Mouse (Mus musculus): ENCODE results near the gene Timp2. TPM values are rescaled to one million over a fixed set of nuclear protein-coding genes. Genes with fewer than 3 reads are reported as not detected.

Gene Timp2
- polyA plus RNA-seq, 1 experiment from 2014 or later, result 87.7 TPM

DNA sequence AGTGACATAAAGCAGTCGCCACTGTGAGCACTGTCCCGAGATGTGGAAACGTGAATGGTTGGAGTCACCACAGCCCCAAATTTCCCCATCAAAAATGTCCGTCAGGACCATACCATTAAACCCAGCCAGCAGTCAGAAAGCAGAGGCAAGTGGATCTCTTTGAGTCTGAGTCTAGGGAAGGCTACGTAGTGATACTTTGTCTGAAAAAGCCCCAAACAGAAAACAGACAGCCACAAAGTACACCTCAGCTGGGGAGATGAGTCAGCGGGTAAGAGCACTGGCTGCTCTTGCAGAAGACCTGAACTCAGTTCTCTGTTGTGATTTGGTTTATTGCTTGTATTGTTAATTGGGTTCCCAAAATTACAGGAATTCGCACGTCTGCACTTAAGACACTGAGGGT lies 11.0 kb upstream of the Timp2 start:
- Histone ChIP-seq H3K4me2 (no peak overlapping the region), H3K9me3 (replicated peaks) (no peaks in the 10 kb centered on the region), H3K27me3 (no peaks in the 10 kb centered on the region), H3K36me3 (no peaks in the 10 kb centered on the region), H3K4me3 (replicated peaks) (no peak overlapping the region), H3K9ac (no peak overlapping the region), H3K27ac (no peak overlapping the region), H3K4me1 (peaks cover 43% of the 10 kb centered on the region)
- ATAC-seq (replicated peaks; ENCODE audit: low FRiP score), result no peak
- 66% methylated on average over 8 of the region's 8 CpGs for WGBS

DNA sequence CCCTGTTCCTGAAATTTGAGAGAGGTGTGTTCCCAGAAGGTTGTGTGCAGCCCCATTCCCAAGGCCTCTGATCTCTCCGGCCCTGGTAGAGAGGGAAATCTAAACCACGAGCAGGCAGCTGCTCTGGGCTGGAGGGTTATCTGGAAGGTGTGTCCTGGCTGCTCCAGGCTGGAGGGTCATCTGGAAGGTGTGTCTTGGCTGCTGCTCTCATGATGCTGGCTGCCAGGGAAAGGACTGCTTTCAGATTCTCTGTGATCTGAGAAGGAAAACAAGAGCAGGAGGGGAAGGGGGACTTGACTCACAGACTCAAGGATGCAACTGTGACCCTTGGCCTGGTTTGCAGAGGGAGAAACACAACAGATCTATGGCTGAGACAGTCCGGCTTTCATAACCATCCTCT lies 10.6 kb upstream of the Timp2 start:
- no peaks in the 10 kb centered on the region for H3K36me3 ChIP-seq
- H3K27ac ChIP-seq, result peak overlapping the region; percentile 93; the same call in 1 of the 2 replicates
- ATAC-seq (replicated peaks; ENCODE audit: low FRiP score), result no peak
- no peak overlapping the region for H3K4me2 ChIP-seq
- 52% methylated on average over 3 of the region's 3 CpGs for WGBS
- no peaks in the 10 kb centered on the region for H3K27me3 ChIP-seq
- peaks cover 46% of the 10 kb centered on the region for H3K4me1 ChIP-seq
- H3K9ac ChIP-seq, result no peak overlapping the region
- H3K9me3 ChIP-seq (replicated peaks), result no peaks in the 10 kb centered on the region
- H3K4me3 ChIP-seq (replicated peaks), result no peak overlapping the region

DNA sequence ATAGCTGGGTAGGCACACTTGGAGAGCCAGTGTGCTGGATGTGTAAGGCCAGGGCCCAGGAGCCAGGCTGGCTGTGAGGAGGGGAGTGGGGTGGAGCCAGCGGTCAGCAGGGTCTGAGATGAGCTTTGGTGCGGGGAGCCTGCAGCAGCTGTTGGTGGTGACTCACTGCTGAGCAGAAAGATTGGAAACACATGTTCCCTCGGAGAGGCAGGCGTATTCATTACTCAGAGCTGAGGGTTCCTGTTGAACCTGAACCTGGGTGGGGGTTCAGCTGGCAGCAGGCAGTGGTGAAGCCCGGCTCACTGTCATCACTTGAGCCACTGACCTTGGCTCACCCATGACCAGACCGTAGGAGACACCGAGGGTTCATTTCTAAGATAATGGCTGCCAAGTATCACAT lies 9.6 kb upstream of the Timp2 start:
- H3K4me3 ChIP-seq (replicated peaks), result no peak overlapping the region
- peaks cover 56% of the 10 kb centered on the region for H3K4me1 ChIP-seq
- WGBS, result 27% methylated on average over 7 of the region's 7 CpGs
- H3K36me3 ChIP-seq, result no peaks in the 10 kb centered on the region
- H3K9me3 ChIP-seq (replicated peaks), result no peaks in the 10 kb centered on the region
- no peaks in the 10 kb centered on the region for H3K27me3 ChIP-seq
- peak; percentile 13; the same call in 1 of the 2 replicates for ATAC-seq (replicated peaks; ENCODE audit: low FRiP score)
- no peak overlapping the region for H3K9ac ChIP-seq
- H3K27ac ChIP-seq, result peak overlapping the region; percentile 93
- H3K4me2 ChIP-seq, result no peak overlapping the region

DNA sequence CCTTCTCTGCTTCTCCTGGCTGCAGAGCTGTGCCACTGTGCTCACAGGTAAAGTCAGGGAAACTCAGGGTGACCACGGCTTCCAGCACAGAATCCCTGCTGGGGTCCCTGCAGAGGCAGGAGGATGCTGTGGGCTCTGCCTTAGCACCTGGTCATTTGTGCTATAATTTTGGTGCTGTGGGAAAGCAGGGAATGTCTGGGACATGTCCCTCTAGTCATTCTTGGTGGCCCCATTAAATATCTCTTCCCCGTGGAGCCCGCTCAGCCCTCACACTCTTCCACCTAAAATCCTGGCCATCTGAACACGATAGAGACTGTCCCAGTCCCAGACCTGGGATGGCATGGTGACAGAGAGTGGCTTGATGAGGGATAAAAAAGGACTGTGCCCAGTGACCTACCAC lies 8.5 kb upstream of the Timp2 start:
- peaks cover 56% of the 10 kb centered on the region for H3K4me1 ChIP-seq
- H3K4me2 ChIP-seq, result no peak overlapping the region
- H3K9ac ChIP-seq, result 0 out of 2 replicates have a peak overlapping the region, but pooled peaks have one; percentile 27
- ATAC-seq (replicated peaks; ENCODE audit: low FRiP score), result no peak
- H3K9me3 ChIP-seq (replicated peaks), result no peaks in the 10 kb centered on the region
- no peak overlapping the region for H3K4me3 ChIP-seq (replicated peaks)
- peak overlapping the region; percentile 93 for H3K27ac ChIP-seq
- WGBS, result 73% methylated on average over 4 of the region's 4 CpGs
- no peaks in the 10 kb centered on the region for H3K36me3 ChIP-seq
- no peaks in the 10 kb centered on the region for H3K27me3 ChIP-seq

DNA sequence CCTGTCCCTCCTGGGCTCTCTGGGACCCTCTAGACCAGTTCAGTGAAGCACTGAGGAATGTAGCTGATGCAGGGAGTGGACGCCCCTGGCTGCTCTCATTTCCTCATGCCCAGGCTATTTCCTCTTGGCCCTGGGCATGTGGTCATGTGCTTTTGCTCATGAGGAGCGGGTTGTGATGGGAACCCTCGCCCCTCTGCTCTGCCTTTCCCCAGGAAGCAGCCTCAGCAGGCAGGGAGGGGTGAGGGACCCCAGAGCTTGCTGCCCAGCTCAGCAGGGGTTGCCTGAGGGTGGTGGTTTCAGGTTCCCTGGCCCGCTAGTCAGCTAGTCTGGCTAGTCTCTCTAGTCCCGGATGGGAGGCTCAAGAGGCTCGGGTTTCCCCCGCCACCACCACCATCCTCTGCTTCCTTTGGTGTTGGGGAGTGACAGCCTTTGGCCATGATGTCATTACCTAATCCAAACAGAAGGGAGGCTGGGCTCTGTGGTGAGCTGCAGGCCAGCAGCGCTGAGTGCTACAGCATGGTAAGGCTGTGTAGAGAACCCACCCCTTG lies 7.5 kb upstream of the Timp2 start:
- under 1% methylated on average over 8 of the region's 8 CpGs for WGBS
- Histone ChIP-seq H3K36me3 (no peaks in the 10 kb centered on the region), H3K27me3 (no peaks in the 10 kb centered on the region), H3K4me2 (peak overlapping the region; percentile 49), H3K9ac (peak overlapping the region; percentile 27; the same call in 1 of the 2 replicates), H3K4me3 (replicated peaks) (0 out of 2 replicates have a peak overlapping the region, but pooled peaks have one; percentile 3), H3K27ac (peak overlapping the region; percentile 93), H3K4me1 (peaks cover 56% of the 10 kb centered on the region), H3K9me3 (replicated peaks) (no peaks in the 10 kb centered on the region)
- peak; percentile 88 for ATAC-seq (replicated peaks; ENCODE audit: low FRiP score)

DNA sequence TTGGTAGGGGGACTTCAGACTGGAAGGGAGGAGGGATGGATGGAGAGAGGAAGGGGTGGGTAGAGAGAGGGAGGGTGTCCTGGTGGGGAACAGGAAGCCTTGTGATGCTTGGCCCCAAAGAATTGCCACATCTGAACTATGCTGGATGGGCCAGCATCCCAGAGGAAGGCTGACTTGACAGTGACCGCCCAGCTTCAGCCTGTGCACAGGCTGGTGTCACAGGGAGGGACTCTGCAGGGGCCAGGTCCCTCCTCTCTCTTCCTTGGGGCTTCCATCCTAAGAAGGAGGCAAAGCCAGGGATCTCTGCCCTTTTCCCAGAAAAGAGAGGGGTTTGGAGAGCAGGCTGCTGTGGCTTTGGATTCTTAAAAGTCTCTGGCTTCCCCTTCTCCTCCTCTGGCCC lies 7.0 kb upstream of the Timp2 start:
- Histone ChIP-seq H3K4me1 (peaks cover 56% of the 10 kb centered on the region), H3K9me3 (replicated peaks) (no peaks in the 10 kb centered on the region), H3K4me3 (replicated peaks) (no peak overlapping the region), H3K4me2 (peak overlapping the region; percentile 49), H3K36me3 (no peaks in the 10 kb centered on the region), H3K9ac (no peak overlapping the region), H3K27ac (peak overlapping the region; percentile 93), H3K27me3 (no peaks in the 10 kb centered on the region)
- 0 out of 2 replicates have a peak, but pooled peaks have one; percentile 26 for ATAC-seq (replicated peaks; ENCODE audit: low FRiP score)
- whole genome bisulfite sequencing, result 31% methylated on average over 1 of the region's 1 CpGs

DNA sequence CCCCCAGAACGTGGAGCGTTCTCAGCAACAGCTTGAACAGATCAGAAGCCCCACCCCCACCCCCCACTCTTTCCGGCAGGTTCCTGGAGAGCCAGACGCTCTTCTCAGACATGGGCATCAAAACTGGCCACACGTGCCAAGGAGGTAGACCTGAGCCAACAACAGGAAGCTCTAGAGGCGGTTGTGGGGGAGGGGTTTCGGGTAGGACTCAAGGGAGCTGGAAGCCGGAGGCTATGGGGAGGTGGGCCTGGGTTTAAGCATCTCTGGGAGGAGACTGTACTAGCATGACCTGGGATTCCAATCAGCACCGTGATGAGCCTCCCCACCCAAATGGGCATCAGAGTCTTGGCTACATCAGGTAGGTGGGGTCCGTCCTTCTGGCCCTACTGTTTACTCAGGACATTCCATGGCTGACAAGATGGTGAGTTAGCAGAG lies 5.4 kb upstream of the Timp2 start:
- H3K9me3 ChIP-seq (replicated peaks), result no peaks in the 10 kb centered on the region
- H3K4me3 ChIP-seq (replicated peaks), result no peak overlapping the region
- H3K36me3 ChIP-seq, result no peaks in the 10 kb centered on the region
- H3K9ac ChIP-seq, result no peak overlapping the region
- no peak overlapping the region for H3K4me2 ChIP-seq
- no peak overlapping the region; the same call in 1 of the 2 replicates for H3K27ac ChIP-seq
- no peaks in the 10 kb centered on the region for H3K27me3 ChIP-seq
- no peak for ATAC-seq (replicated peaks; ENCODE audit: low FRiP score)
- WGBS, result 49% methylated on average over 10 of the region's 10 CpGs
- H3K4me1 ChIP-seq, result peaks cover 58% of the 10 kb centered on the region

DNA sequence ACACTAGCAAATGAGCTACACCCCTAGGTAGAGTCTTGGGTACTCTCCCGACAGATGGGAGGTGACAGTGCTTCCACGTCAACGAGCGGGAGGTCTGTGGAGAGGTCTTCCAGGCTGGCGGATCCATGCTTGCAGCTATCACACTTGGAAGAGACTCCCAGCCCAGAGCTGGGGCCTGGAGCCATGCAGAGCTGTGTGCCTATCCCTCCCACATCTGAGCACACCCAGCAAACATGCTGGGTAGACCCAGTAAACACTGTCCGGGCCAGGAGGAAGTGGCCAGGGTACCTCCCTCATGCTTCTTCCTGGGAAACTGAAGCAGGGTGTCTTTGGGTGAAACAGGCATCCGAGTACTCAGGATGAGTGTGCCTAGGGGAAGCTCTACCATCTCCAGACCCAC lies 5.0 kb upstream of the Timp2 start:
- no peaks in the 10 kb centered on the region for H3K27me3 ChIP-seq
- ATAC-seq (replicated peaks; ENCODE audit: low FRiP score), result no peak
- no peaks in the 10 kb centered on the region for H3K36me3 ChIP-seq
- no peak overlapping the region for H3K4me2 ChIP-seq
- H3K4me3 ChIP-seq (replicated peaks), result no peak overlapping the region
- peaks cover 59% of the 10 kb centered on the region for H3K4me1 ChIP-seq
- no peak overlapping the region for H3K27ac ChIP-seq
- WGBS, result 66% methylated on average over 7 of the region's 7 CpGs
- H3K9me3 ChIP-seq (replicated peaks), result no peaks in the 10 kb centered on the region
- no peak overlapping the region for H3K9ac ChIP-seq

DNA sequence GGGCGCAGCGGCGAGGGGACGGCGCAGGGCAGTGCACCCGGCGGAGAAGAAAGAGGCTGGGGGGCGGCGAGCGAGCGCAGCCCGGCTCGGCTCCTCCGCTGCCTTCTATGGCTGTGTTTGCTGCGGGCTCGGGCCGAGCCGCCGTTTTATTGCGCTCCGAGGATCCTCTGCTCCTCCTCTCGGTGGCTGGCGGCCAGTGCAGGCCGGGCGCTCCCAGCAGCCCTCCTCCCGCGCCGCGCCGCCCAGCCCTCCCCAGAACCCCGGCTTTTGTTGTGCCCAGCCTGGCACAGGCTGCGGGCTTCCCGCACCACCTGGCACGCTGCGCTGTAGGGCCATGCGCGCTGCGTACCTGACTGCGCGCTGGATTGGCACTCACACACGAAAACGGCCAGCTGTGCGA lies 335 bp downstream of the Timp2 start:
- Histone ChIP-seq H3K4me1 (peaks cover 44% of the 10 kb centered on the region), H3K4me2 (peak overlapping the region; percentile 82), H3K27ac (peak overlapping the region; percentile 88), H3K36me3 (0 out of 2 replicates have a peak, but pooled peaks cover 7% of the 10 kb centered on the region), H3K4me3 (replicated peaks) (peak overlapping the region; percentile 72), H3K27me3 (no peaks in the 10 kb centered on the region), H3K9ac (peak overlapping the region; percentile 91), H3K9me3 (replicated peaks) (no peaks in the 10 kb centered on the region)
- peak; percentile 95 for ATAC-seq (replicated peaks; ENCODE audit: low FRiP score)
- WGBS, result under 1% methylated on average over 32 of the region's 43 CpGs

DNA sequence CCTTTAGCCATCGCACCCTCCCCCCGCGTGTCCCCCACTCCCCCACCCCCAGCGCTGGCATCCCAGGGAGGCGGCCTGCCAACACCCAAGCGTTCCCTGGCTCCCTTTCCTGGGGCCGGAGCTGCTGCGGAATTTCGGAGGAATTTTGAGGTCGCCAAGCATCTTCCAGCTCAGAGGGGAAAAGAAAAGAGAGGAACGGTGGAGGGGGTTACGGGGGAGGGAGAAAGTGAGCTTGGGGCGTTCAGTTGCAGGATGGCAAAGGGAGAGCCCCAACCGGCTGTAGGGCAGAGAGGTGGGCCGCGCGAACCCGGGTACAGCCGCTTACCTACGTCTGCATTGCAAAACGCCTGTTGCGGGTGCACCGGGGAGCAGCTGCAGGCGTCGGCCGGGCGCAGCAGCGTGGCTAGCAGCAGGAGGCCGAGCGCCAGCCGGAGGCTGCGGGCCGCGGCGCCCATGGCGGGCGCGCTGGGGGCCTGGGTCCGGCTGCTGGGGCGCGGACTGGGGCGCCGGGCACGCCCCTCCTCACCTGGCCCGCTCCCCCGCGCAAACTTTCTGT lies 826 bp downstream of the Timp2 start:
- H3K4me2 ChIP-seq, result peak overlapping the region; percentile 82
- no peaks in the 10 kb centered on the region for H3K27me3 ChIP-seq
- peak; percentile 41; the same call in 1 of the 2 replicates for ATAC-seq (replicated peaks; ENCODE audit: low FRiP score)
- peak overlapping the region; percentile 91 for H3K9ac ChIP-seq
- no peaks in the 10 kb centered on the region for H3K9me3 ChIP-seq (replicated peaks)
- H3K4me1 ChIP-seq, result peaks cover 48% of the 10 kb centered on the region
- peak overlapping the region; percentile 72 for H3K4me3 ChIP-seq (replicated peaks)
- WGBS, result 1% methylated on average over 44 of the region's 47 CpGs
- 0 out of 2 replicates have a peak, but pooled peaks cover 7% of the 10 kb centered on the region for H3K36me3 ChIP-seq
- H3K27ac ChIP-seq, result peak overlapping the region; percentile 88

DNA sequence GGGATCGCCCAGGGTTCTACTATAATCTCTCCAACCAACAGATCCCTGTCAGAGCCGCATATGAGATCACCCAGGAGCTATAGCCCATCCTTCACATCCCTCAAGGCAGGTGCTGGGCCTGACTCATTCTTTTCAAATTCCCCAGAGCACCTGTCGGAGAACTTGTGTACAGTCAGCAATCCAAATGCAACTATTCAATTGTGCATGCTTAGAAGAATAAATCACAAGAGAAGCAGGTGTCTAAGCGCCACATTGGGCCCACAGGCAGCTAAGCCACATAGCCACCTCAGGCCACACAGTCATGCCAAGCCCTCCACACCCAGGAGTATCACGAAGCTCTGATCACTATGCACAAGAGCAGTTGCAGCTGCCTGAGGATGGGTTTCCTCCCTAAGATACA lies 6.0 kb downstream of the Timp2 start:
- Histone ChIP-seq H3K27ac (peak overlapping the region; percentile 87), H3K9ac (no peak overlapping the region), H3K36me3 (0 out of 2 replicates have a peak, but pooled peaks cover 7% of the 10 kb centered on the region), H3K4me2 (no peak overlapping the region), H3K4me1 (peaks cover 80% of the 10 kb centered on the region), H3K9me3 (replicated peaks) (no peaks in the 10 kb centered on the region), H3K27me3 (no peaks in the 10 kb centered on the region), H3K4me3 (replicated peaks) (no peak overlapping the region)
- no peak for ATAC-seq (replicated peaks; ENCODE audit: low FRiP score)
- WGBS, result 81% methylated on average over 5 of the region's 5 CpGs

DNA sequence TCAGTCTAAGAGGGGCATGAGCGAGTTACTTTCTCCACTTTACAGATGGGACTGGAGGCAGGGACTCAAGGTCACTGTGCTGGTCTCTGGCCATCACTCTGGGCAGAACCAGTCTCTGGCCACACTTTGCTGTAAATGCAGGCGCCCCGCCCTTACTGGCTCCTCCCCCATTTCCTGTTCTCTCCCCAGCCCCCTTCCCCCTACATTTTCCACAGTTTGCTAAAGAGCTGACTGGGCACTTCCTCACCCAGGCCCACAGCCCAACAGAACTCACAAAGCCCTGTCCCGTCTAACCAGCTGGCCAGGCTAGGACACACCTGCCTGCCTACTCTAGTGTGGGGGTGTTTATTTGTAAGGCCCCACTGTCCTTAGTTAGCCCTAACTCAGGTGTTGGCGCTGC lies 6.7 kb downstream of the Timp2 start:
- Histone ChIP-seq H3K27me3 (no peaks in the 10 kb centered on the region), H3K4me1 (peaks cover 75% of the 10 kb centered on the region), H3K36me3 (0 out of 2 replicates have a peak, but pooled peaks cover 7% of the 10 kb centered on the region), H3K9me3 (replicated peaks) (no peaks in the 10 kb centered on the region), H3K4me2 (peak overlapping the region; percentile 21; the same call in 1 of the 2 replicates), H3K27ac (peak overlapping the region; percentile 87), H3K9ac (0 out of 2 replicates have a peak overlapping the region, but pooled peaks have one; percentile 34), H3K4me3 (replicated peaks) (no peak overlapping the region)
- peak; percentile 47 for ATAC-seq (replicated peaks; ENCODE audit: low FRiP score)
- WGBS, result 32% methylated on average over 5 of the region's 5 CpGs
